Mouse (Mus musculus): ENCODE results near the gene Tspan2.

GRCm38 (mm10) chr3:102738161-102738901, 4.0 kb downstream of the Tspan2 start:
- TF ChIP-seq CTCF (IDR thresholded peaks at IDR 0.05; ENCODE audit: insufficient read depth, low read length) (no peak), POLR2A (IDR thresholded peaks at IDR 0.05; ENCODE audit: borderline replicate concordance, extremely low read depth, low read depth, low read length) (no peak)
